Mouse (Mus musculus) cerebellum, adult 2 months (tissue): ENCODE measurements around the gene Enpep.

Experiments used
- CTCF ChIP-seq: fragments of 200-500 bp; IDR thresholded peaks from 2 replicates; pipeline ENCODE4 v1.5.1; 2011; ENCODE audit warnings: low read depth, mild to moderate bottlenecking, control low read depth, low read length, moderate library complexity, borderline replicate concordance; ENCODE audit not compliant: insufficient read depth
- POLR2A ChIP-seq: fragments of 200-500 bp; IDR thresholded peaks from 2 replicates; pipeline ENCODE4 v1.6.1; 2011; ENCODE audit warnings: low read length, control low read depth, borderline replicate concordance; ENCODE audit not compliant: insufficient read depth

- TF ChIP-seq POLR2A (no peak), CTCF (no peak)
These were observed 62.5 kb downstream of the Enpep start for GRCm38 (mm10) chr3:129270044-129270443.
